Mouse (Mus musculus) kidney, adult 2 months (tissue): Measurements from ENCODE around the gene Pomc. TPM values are rescaled to one million over a fixed set of nuclear protein-coding genes. Genes with fewer than 3 reads are reported as not detected.

ENCODE experiments used
- DNase-seq: peaks from one replicate; pipeline ENCODE4 v3.0.0; 2021
- H3K27ac ChIP-seq: fragments of 200-500 bp; 2 replicates; pipeline ENCODE4 v1.5.1; 2012; ENCODE audit warnings: low read depth, low read length, control low read depth, inconsistent platforms; ENCODE audit not compliant: insufficient read depth
- H3K27me3 ChIP-seq: fragments of 200-500 bp; replicated peaks from 2 replicates; pipeline ENCODE4 v1.6.1; 2012; ENCODE audit warnings: mild to moderate bottlenecking, moderate library complexity, low read length, inconsistent platforms; ENCODE audit not compliant: control insufficient read depth, insufficient read depth
- H3K36me3 ChIP-seq: fragments of 200-500 bp; 2 replicates; pipeline ENCODE4 v1.6.1; 2012; ENCODE audit warnings: mild to moderate bottlenecking, moderate library complexity, low read length, inconsistent platforms; ENCODE audit not compliant: control insufficient read depth, insufficient read depth
- H3K4me1 ChIP-seq: fragments of 200-500 bp; 2 replicates; pipeline ENCODE4 v1.6.1; 2011; ENCODE audit warnings: low read length; ENCODE audit not compliant: control insufficient read depth, insufficient read depth
- H3K4me3 ChIP-seq: fragments of 200-500 bp; 2 replicates; pipeline ENCODE4 v1.5.1; 2011; ENCODE audit warnings: mild to moderate bottlenecking, low read depth, low read length, control low read depth; ENCODE audit not compliant: insufficient read depth
- CTCF ChIP-seq: fragments of 200-500 bp; conservative IDR thresholded peaks from 2 replicates; pipeline ENCODE4 v1.5.1; 2011; ENCODE audit warnings: low read depth, mild to moderate bottlenecking, control low read depth, low read length, moderate library complexity, mixed read lengths; ENCODE audit not compliant: insufficient read depth, insufficient read length
- POLR2A ChIP-seq: fragments of 200-500 bp; IDR thresholded peaks from one replicate; pipeline ENCODE4 v1.6.1; 2011; ENCODE audit warnings: low read depth, low read length, control low read depth
- WGBS: fragments of 180-500 bp; shearing (Covaris S2); methylation state at CpG from one replicate; pipeline ENCODE4 v1.1.7; 2018; 5-methylcytosine and 5-hydroxymethylcytosine counted together
- polyA plus RNA-seq: library from polyadenylated mRNA; depleted of rRNA; stranded (reverse); fragments of >200 nt; gene quantifications from 2 replicates; pipeline ENCODE4 v1.2.3, GENCODE M21; 2012

Gene Pomc
- polyA plus RNA-seq, 1 experiment: 1.1 TPM

GRCm38 (mm10) chr12:3942026-3942425 lies 12.7 kb upstream of the Pomc start:
- 29% methylated on average over 11 of the region's 11 CpGs for WGBS
- no peak overlapping the region for H3K4me3 ChIP-seq
- no peak overlapping the region for H3K27ac ChIP-seq
- DNase-seq: no peak
- TF ChIP-seq POLR2A (no peak), CTCF (no peak)
- no peaks in the 10 kb centered on the region for H3K27me3 ChIP-seq
- no peaks in the 10 kb centered on the region for H3K4me1 ChIP-seq
- H3K36me3 ChIP-seq: no peaks in the 10 kb centered on the region

GRCm38 (mm10) chr12:3944454-3945073 lies 10.2 kb upstream of the Pomc start:
- 63% methylated on average over 4 of the region's 4 CpGs for WGBS
- Histone ChIP-seq H3K27me3 (no peaks in the 10 kb centered on the region), H3K4me3 (no peak overlapping the region), H3K4me1 (no peaks in the 10 kb centered on the region), H3K27ac (no peak overlapping the region), H3K36me3 (no peaks in the 10 kb centered on the region)
- DNase-seq: no peak
- no peak for TF ChIP-seq CTCF
- no peak for TF ChIP-seq POLR2A

GRCm38 (mm10) chr12:3947503-3947902 lies 7.2 kb upstream of the Pomc start:
- Histone ChIP-seq H3K27ac (no peak overlapping the region), H3K27me3 (no peaks in the 10 kb centered on the region), H3K4me3 (no peak overlapping the region), H3K4me1 (no peaks in the 10 kb centered on the region), H3K36me3 (no peaks in the 10 kb centered on the region)
- no peak for DNase-seq
- TF ChIP-seq CTCF (no peak), POLR2A (no peak)
- 56% methylated on average over 6 of the region's 6 CpGs for WGBS

DNA sequence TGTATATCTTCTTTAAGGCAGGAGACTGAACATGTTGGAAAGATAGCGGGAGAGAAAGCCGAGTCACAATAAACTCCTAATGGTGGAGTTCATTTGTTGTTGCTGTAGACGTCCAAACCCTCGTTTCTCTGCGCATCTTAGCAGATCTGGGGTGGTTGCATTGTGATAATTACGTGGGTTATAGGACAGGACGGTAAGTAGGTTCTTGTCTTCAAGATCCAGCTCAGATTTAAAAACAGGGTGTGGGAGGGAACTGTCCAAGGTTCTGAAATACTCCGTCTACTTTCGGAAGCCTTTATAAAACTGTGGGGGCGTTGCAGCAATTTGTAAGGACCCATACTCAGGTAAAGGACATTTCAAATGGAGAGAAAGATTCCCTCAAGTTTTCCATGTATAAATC lies 620 bp downstream of the Pomc start:
- H3K27ac ChIP-seq: no peak overlapping the region
- peaks cover 4% of the 10 kb centered on the region; the same call in 1 of the 2 replicates for H3K27me3 ChIP-seq
- DNase-seq: peak; percentile 17
- WGBS: 29% methylated on average over 10 of the region's 10 CpGs
- no peaks in the 10 kb centered on the region for H3K36me3 ChIP-seq
- TF ChIP-seq CTCF (no peak), POLR2A (no peak)
- no peaks in the 10 kb centered on the region for H3K4me1 ChIP-seq
- H3K4me3 ChIP-seq: no peak overlapping the region

DNA sequence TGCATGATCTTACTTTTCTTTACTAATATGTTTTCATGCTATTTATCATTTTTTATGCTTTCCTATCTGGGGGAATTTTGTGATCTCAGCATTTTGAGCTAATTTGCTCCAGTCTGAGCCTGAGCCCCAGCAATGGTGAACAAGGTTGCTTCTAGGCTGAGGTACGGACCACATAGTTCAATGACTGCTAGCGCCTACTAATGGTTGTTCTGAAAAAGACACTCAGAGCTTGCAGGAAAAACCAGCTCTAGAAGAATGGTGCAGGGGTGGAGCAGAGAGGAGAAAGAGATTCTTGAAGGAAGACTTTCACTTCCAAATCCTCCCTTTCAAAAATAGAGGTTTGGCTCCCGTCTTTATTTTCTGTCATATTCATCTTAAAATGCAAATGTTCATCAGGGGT lies 1.6 kb downstream of the Pomc start:
- Histone ChIP-seq H3K36me3 (no peaks in the 10 kb centered on the region), H3K27ac (no peak overlapping the region), H3K27me3 (peaks cover 4% of the 10 kb centered on the region; the same call in 1 of the 2 replicates), H3K4me1 (no peaks in the 10 kb centered on the region), H3K4me3 (no peak overlapping the region)
- WGBS: 12% methylated on average over 3 of the region's 3 CpGs
- no peak for DNase-seq
- TF ChIP-seq CTCF (0 out of 2 replicates have a peak, but pooled peaks have one; percentile 2), POLR2A (no peak)

- peak; percentile 93 for DNase-seq
- 2% methylated on average over 53 of the region's 53 CpGs for WGBS
- peak overlapping the region; percentile 63 for H3K27ac ChIP-seq
- peaks cover 3% of the 10 kb centered on the region; the same call in 1 of the 2 replicates for H3K27me3 ChIP-seq
- no peaks in the 10 kb centered on the region for H3K4me1 ChIP-seq
- TF ChIP-seq CTCF: no peak
- TF ChIP-seq POLR2A: peak; percentile 73
- no peaks in the 10 kb centered on the region for H3K36me3 ChIP-seq
- peak overlapping the region; percentile 57 for H3K4me3 ChIP-seq
Observed at GRCm38 (mm10) chr12:3959791-3960543, 5.2 kb downstream of the Pomc start.

DNA sequence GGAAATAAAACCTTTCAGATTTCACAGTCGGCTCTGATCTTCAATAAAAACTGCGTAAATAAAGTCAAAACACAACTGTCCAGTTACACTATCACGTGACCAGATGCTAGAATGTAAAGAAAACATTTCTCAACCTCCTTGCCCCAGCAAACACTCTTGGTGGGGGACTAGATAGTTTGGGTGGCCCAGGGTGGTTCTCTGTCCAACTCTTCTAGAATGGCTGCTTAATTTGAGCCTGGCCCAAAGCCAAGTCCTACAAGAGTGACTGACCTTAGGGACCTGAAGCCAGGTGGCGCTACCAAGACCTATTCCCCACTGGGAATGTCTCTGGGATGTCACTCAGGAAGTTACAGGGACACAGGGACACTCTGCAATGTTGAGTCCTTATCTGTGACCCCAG lies 5.8 kb downstream of the Pomc start:
- Histone ChIP-seq H3K4me1 (no peaks in the 10 kb centered on the region), H3K27me3 (no peaks in the 10 kb centered on the region; the same call in 1 of the 2 replicates), H3K4me3 (peak overlapping the region; percentile 57), H3K27ac (no peak overlapping the region), H3K36me3 (no peaks in the 10 kb centered on the region)
- TF ChIP-seq CTCF (peak; percentile 19; the same call in 1 of the 2 replicates), POLR2A (no peak)
- DNase-seq: peak; percentile 14
- 61% methylated on average over 4 of the region's 4 CpGs for WGBS
